Mouse (Mus musculus): ENCODE results near the gene Exoc3l. TPM values are rescaled to one million over a fixed set of nuclear protein-coding genes. Genes with fewer than 3 reads are reported as not detected.

Gene Exoc3l
- polyA plus RNA-seq (2012; rRNA removed), result 11.9 and 13.4 TPM in 2 replicates

DNA sequence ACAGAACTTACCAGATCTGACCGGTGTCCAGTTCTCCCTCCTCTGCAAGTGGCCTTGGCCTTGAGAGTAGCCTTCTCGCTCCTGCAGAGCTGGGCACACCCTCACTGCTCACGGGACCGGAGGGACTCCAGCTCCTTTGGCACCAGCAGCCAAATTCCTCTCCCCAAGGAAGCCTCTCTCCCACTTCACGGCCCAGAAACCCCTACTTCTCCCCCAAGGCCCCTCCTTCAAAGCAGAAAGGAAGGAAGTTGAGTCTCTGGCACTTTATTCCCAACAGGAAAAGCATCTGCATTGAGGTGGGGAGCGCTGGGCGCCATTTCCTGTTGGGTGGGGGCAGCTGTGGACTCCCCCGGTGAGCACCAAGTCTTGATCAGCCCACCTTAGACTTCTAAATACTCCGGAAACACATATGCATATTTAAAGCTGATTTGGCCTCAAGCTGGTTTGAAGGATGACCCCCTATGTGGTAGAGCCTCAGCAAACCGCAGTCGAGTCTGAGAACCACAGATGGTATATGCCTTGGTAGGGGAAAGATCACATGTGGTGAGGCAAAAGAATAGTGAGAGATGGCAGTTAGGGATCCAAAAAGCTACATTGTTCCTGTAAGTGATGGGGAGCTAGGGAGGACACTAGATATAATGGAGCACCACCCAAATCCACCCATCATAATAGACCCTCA lies at the start of gene Exoc3l:
Gene Exoc3l, minus strand, starts transcription at position 207 of the 679 bp plus-strand sequence.

DNA sequence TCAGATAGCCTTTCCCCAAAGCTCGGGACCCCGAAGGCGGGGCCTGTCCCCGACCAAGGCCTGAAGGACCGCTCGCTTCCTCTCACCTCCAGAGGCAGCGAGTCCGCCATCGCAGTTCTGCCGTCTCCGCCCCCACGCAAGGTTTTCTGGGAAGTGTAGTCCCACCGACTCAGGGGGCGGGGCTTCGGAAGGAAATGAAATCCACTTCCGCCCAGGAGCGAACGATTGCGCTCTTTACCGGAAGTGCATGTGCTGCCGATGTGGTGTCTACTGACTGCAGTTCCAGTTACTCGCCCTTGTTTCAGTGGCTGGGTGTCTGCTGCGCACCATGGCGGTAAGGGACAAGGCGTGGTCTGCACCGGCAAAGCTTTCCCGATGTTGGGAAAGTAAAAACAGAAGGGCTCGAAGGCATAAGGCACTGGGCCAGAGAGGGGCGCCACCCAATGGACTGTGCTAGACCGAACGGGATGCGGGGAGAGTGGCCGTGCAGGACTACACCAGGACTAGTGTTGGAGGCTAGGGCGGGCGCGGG lies 30.3 kb upstream of the Exoc3l start, which contains the start of the genes Lrrc29 and Tmem208:
Gene Lrrc29, minus strand, starts transcription at position 138 of the 532 bp plus-strand sequence.
Gene Tmem208, plus strand, starts transcription at position 214 of the 532 bp plus-strand sequence.

GRCm38 (mm10) chr8:105305211-105306145 lies 9.6 kb upstream of the Exoc3l start, which contains the start of gene Elmo3:
Elmo3 (plus strand) TSS chr8:105305601.

GRCm38 (mm10) chr8:105297511-105298192 lies 1.8 kb upstream of the Exoc3l start, which contains the start of gene E2f4:
E2f4 (plus strand) TSS chr8:105297663.

GRCm38 (mm10) chr8:105289805-105290460 lies 6.0 kb downstream of the Exoc3l start, which contains the start of gene 4931428F04Rik:
4931428F04Rik (minus strand) TSS chr8:105289864.

DNA sequence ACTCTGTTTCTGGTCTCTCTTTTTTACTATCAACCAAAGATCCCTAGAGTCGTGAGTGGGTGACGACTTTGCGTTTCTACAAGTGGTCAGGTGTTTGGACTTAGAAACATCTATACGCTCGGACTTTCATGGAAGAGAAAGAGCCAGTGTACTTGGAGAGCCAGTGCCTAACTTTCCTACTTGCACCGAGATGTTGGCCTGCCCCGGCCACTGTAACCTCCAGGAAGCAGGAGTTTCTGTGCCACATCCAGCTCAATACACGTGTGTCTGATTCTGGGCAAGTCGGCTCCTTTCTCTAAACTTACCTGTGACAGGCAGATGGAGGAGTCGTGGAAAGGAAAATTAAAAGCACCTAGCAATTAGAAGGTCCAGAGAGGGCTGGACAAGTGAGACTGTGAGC lies 20.1 kb downstream of the Exoc3l start, which contains the start of gene Nol3:
Gene Nol3, plus strand, starts transcription at position 301 of the 400 bp plus-strand sequence.

DNA sequence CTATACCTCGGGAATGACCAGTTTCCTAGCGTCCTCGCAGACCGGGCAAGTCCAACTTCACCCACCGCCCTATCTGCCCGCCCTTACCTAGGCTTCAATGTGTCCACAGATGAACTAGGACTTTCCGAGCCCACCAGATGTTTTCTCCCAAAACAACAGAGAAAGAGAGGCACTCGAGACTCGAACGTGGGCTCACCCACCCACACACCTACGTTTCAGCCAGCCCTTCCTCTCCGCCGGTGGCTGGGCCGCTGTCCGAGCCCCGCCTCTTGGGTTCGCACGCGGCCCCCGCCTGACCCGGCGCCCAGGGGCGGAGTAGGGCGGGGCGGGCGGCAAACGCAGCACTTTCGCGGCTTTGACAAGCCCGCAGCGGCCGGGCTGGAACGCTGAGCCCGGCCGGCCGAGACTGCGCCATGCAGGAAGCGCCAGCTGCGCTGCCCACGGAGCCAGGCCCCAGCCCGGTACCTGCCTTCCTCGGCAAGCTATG lies 26.4 kb downstream of the Exoc3l start, which contains the start of gene Hsf4:
Gene Hsf4, plus strand, starts transcription at position 341 of the 487 bp plus-strand sequence.

DNA sequence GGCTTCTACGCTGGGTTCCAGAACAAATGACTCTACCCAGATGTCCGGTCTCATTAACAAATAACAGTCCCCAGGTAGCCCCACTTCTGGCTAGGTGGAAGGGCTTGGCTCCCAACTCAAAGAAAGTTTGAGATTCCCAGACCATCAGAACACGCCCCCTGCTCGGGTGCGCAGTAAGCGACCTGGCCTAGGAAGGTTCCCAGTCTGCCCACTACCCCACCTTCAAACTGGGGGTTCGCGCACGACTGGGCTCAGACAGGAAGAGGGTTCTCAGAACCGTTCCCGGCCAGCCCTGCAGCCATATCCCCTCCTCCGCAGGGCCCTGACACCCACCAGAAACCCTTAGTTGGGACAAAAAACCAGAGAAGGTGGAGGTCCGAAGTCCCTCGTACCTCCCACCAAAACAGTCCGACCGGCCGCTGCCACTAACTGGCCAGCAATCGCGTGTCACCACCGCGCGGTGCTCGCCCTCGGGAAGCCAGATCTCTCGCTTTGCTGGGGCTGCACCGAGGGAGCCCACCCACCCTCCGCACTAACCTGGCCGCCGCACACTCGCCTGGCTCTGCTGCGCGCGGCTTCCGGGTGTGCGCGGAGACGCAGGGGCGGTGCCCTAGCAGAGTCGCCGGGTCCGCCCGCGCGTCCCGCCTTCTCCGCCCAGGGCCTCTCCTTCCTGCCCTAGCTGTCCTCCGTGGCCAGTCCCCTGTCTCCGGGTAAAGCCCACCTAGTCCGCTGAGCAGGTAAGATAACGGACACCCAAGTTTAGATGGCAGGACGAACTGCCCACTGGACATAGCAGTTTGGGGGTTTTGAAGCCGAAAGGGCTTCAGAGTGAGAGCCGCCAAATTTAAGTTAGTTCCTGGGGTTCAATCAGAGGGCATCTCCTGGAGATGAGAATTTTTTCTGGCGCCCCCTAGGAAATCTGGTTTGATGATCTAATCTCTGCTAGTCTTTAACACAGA lies 31.6 kb downstream of the Exoc3l start, which contains the start of the genes Tradd and Fbxl8:
Gene Tradd, minus strand, starts transcription at position 586 of the 959 bp plus-strand sequence.
Gene Fbxl8, plus strand, starts transcription at position 625 of the 959 bp plus-strand sequence.

GRCm38 (mm10) chr8:105254966-105255350 lies 40.9 kb downstream of the Exoc3l start, which contains the start of gene B3gnt9:
B3gnt9 (minus strand) TSS chr8:105255153.

Other genes starting within 250 kb of the Exoc3l start
- gene Ces3a, start 247.5 kb downstream of the Exoc3l start, polyA plus RNA-seq (2012; rRNA removed), result not detected in 2 replicates
- not detected in 2 replicates for gene Ces3b, start 212.3 kb downstream of the Exoc3l start, polyA plus RNA-seq (2012; rRNA removed)
- gene Ces4a, start 164.3 kb downstream of the Exoc3l start, polyA plus RNA-seq (2012; rRNA removed), result not detected in 2 replicates
- gene Cbfb, start 125.4 kb downstream of the Exoc3l start, polyA plus RNA-seq (2012; rRNA removed), result 33.6 and 64.2 TPM in 2 replicates
- gene D230025D16Rik, start 71.0 kb downstream of the Exoc3l start, polyA plus RNA-seq (2012; rRNA removed), result 19.5 and 27.4 TPM in 2 replicates
- 5.5 and 7.9 TPM in 2 replicates for gene B3gnt9, start 40.9 kb downstream of the Exoc3l start, polyA plus RNA-seq (2012; rRNA removed)
- 7.0 and 9.8 TPM in 2 replicates for gene Tradd, start 31.5 kb downstream of the Exoc3l start, polyA plus RNA-seq (2012; rRNA removed)
- 0.94 and 1.1 TPM in 2 replicates for gene Fbxl8, start 31.5 kb downstream of the Exoc3l start, polyA plus RNA-seq (2012; rRNA removed)
- gene Hsf4, start 26.3 kb downstream of the Exoc3l start, polyA plus RNA-seq (2012; rRNA removed), result 0.14 and 0.31 TPM in 2 replicates
- gene Nol3, start 20.0 kb downstream of the Exoc3l start, polyA plus RNA-seq (2012; rRNA removed), result 1.3 and 1.8 TPM in 2 replicates
- gene 4931428F04Rik, start 6.2 kb downstream of the Exoc3l start, polyA plus RNA-seq (2012; rRNA removed), result 49.0 and 56.8 TPM in 2 replicates
- 125 and 133 TPM in 2 replicates for gene E2f4, start 1.6 kb upstream of the Exoc3l start, polyA plus RNA-seq (2012; rRNA removed)
- 2.1 and 3.4 TPM in 2 replicates for gene Elmo3, start 9.5 kb upstream of the Exoc3l start, polyA plus RNA-seq (2012; rRNA removed)
- gene Lrrc29, start 30.2 kb upstream of the Exoc3l start, polyA plus RNA-seq (2012; rRNA removed), result 1.9 and 3.0 TPM in 2 replicates
- 51.1 and 89.1 TPM in 2 replicates for gene Tmem208, start 30.3 kb upstream of the Exoc3l start, polyA plus RNA-seq (2012; rRNA removed)
- gene Fhod1, start 51.9 kb upstream of the Exoc3l start, polyA plus RNA-seq (2012; rRNA removed), result 18.4 and 21.0 TPM in 2 replicates
- 28.6 and 31.2 TPM in 2 replicates for gene Slc9a5, start 52.7 kb upstream of the Exoc3l start, polyA plus RNA-seq (2012; rRNA removed)
- 3.6 and 3.9 TPM in 2 replicates for gene Plekhg4, start 77.2 kb upstream of the Exoc3l start, polyA plus RNA-seq (2012; rRNA removed)
- not detected in 2 replicates for gene Kctd19, start 117.4 kb upstream of the Exoc3l start, polyA plus RNA-seq (2012; rRNA removed)
- gene Lrrc36, start 117.5 kb upstream of the Exoc3l start, polyA plus RNA-seq (2012; rRNA removed), result 2.1 and 4.3 TPM in 2 replicates
- gene Tppp3, start 175.4 kb upstream of the Exoc3l start, polyA plus RNA-seq (2012; rRNA removed), result 60.2 and 72.4 TPM in 2 replicates
- 34.5 and 38.7 TPM in 2 replicates for gene Zdhhc1, start 200.8 kb upstream of the Exoc3l start, polyA plus RNA-seq (2012; rRNA removed)
- gene Hsd11b2, start 222.7 kb upstream of the Exoc3l start, polyA plus RNA-seq (2012; rRNA removed), result 19.6 and 32.8 TPM in 2 replicates